ENCODE assay signal across 1 mouse cellular context in the genomic region with DNA sequence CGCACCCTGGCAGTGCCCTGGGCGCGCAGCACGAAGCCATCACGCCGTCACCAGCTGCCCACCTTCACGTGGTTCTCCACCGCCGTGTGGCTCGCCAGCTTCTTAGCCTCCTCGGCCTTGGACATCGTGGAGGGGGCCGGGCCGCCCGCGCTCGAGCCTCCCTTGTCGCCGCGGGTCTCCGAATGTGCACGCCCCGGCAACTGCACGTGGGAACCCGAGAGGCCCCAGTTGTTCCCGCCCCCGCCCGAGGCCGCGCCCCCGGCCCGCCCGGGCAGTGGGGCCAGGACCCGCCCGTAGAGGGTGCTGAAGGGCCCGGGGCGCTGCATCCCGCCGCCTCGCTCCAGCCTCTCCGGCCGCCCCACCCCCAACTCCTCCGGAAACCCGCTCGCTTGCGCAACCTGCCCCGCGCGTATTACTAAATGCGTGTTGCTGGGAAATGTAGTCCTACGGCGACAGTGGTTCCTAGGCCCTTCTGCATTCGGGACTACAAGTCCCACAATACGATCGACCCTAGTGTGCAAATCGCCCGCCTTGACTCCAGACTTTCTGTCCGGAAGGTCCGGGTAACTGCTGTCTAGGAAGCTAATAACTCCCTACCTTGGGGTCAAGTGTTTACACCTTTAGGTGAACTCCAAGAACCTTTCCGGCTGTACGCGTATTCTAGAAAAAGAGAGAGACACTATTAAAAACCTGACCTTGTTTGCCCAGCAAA.
TF ChIP-seq lines count a peak whose summit lies in the region.

Gene Rpia, minus strand, starts transcription at position 409 of the 712 bp plus-strand sequence.

TF ChIP-seq in MEL, 35 proteins besides CTCF, POLR2A, EP300 and RAD21 (continued from another document):
- peak; percentile 97 for TF ChIP-seq MXI1 (IDR thresholded peaks at IDR 0.05; ENCODE audit: low read depth, low read length)
- 0 out of 2 replicates have a peak, but pooled peaks have one; percentile 13 for TF ChIP-seq ZMIZ1 (IDR thresholded peaks at IDR 0.05; ENCODE audit: low read depth, low read length)
- TF ChIP-seq SIN3A (IDR thresholded peaks at IDR 0.05; ENCODE audit: low read length) = peak; percentile 64
- TF ChIP-seq E2F4 (IDR thresholded peaks at IDR 0.05; ENCODE audit: borderline replicate concordance, low read depth, low read length) = peak; percentile 93; the same call in 1 of the 2 replicates
